Mouse (Mus musculus): ENCODE data around the gene Slc30a9. TPM values are rescaled to one million over a fixed set of nuclear protein-coding genes. Genes with fewer than 3 reads are reported as not detected.

The Slc30a9 gene
- polyA plus RNA-seq, 1 experiment = 14.2 TPM

GRCm38 (mm10) chr5:67311811-67312521 lies 5.2 kb downstream of the Slc30a9 start:
- Histone ChIP-seq H3K36me3 (ENCODE audit: control insufficient read depth, insufficient read depth, low read length) (no peaks in the 10 kb centered on the region), H3K4me3 (ENCODE audit: extremely low read depth, insufficient read depth, insufficient read length) (no peak overlapping the region), H3K27me3 (ENCODE audit: control insufficient read depth, insufficient read depth, low read length) (no peaks in the 10 kb centered on the region), H3K4me1 (ENCODE audit: control insufficient read depth, insufficient read depth, insufficient read length) (peaks cover 3% of the 10 kb centered on the region; the same call in 1 of the 2 replicates), H3K27ac (ENCODE audit: insufficient read depth, low read length) (no peak overlapping the region)
- 81% methylated on average over 3 of the region's 3 CpGs for WGBS
- no peak for TF ChIP-seq CTCF (IDR thresholded peaks at IDR 0.05; ENCODE audit: extremely low read depth, insufficient read depth, insufficient read length, insufficient replicate concordance)
- TF ChIP-seq POLR2A (IDR thresholded peaks at IDR 0.05; ENCODE audit: low read depth, low read length) = no peak
- DNase-seq (ENCODE audit: low read depth in 1 of 2, low spot score in 2 of 2) = no peak

GRCm38 (mm10) chr5:67312522-67312851 lies 5.7 kb downstream of the Slc30a9 start:
- Histone ChIP-seq H3K27me3 (ENCODE audit: control insufficient read depth, insufficient read depth, low read length) (no peaks in the 10 kb centered on the region), H3K27ac (ENCODE audit: insufficient read depth, low read length) (no peak overlapping the region), H3K4me1 (ENCODE audit: control insufficient read depth, insufficient read depth, insufficient read length) (peaks cover 3% of the 10 kb centered on the region; the same call in 1 of the 2 replicates), H3K4me3 (ENCODE audit: extremely low read depth, insufficient read depth, insufficient read length) (no peak overlapping the region), H3K36me3 (ENCODE audit: control insufficient read depth, insufficient read depth, low read length) (peaks cover 1% of the 10 kb centered on the region)
- no peak for DNase-seq (ENCODE audit: low read depth in 1 of 2, low spot score in 2 of 2)
- whole genome bisulfite sequencing = 92% methylated on average over 3 of the region's 3 CpGs
- no peak for TF ChIP-seq POLR2A (IDR thresholded peaks at IDR 0.05; ENCODE audit: low read depth, low read length)

GRCm38 (mm10) chr5:67321656-67322268 lies 15.0 kb downstream of the Slc30a9 start:
- DNase-seq (ENCODE audit: low read depth in 1 of 2, low spot score in 2 of 2) = no peak

GRCm38 (mm10) chr5:67324032-67324431 lies 17.3 kb downstream of the Slc30a9 start:
- H3K4me1 ChIP-seq (ENCODE audit: control insufficient read depth, insufficient read depth, insufficient read length) = no peaks in the 10 kb centered on the region
- peaks cover 3% of the 10 kb centered on the region; the same call in 1 of the 2 replicates for H3K36me3 ChIP-seq (ENCODE audit: control insufficient read depth, insufficient read depth, low read length)
- H3K27ac ChIP-seq (ENCODE audit: insufficient read depth, low read length) = no peak overlapping the region
- TF ChIP-seq POLR2A (IDR thresholded peaks at IDR 0.05; ENCODE audit: low read depth, low read length) (no peak), CTCF (IDR thresholded peaks at IDR 0.05; ENCODE audit: extremely low read depth, insufficient read depth, insufficient read length, insufficient replicate concordance) (no peak)
- DNase-seq (ENCODE audit: low read depth in 1 of 2, low spot score in 2 of 2) = no peak
- no peaks in the 10 kb centered on the region for H3K27me3 ChIP-seq (ENCODE audit: control insufficient read depth, insufficient read depth, low read length)
- 86% methylated on average over 1 of the region's 1 CpGs for WGBS
- no peak overlapping the region for H3K4me3 ChIP-seq (ENCODE audit: extremely low read depth, insufficient read depth, insufficient read length)

More at GRCm38 (mm10) chr5:67321656-67322268, 15.0 kb downstream of the Slc30a9 start:
- peaks cover 10% of the 10 kb centered on the region for H3K36me3 ChIP-seq (ENCODE audit: control insufficient read depth, insufficient read depth, low read length)
- H3K27ac ChIP-seq (ENCODE audit: insufficient read depth, low read length) = no peak overlapping the region
- 94% methylated on average over 17 of the region's 17 CpGs for WGBS
- no peaks in the 10 kb centered on the region for H3K4me1 ChIP-seq (ENCODE audit: control insufficient read depth, insufficient read depth, insufficient read length)
- H3K27me3 ChIP-seq (ENCODE audit: control insufficient read depth, insufficient read depth, low read length) = no peaks in the 10 kb centered on the region
- TF ChIP-seq CTCF (IDR thresholded peaks at IDR 0.05; ENCODE audit: extremely low read depth, insufficient read depth, insufficient read length, insufficient replicate concordance) = no peak
- no peak for TF ChIP-seq POLR2A (IDR thresholded peaks at IDR 0.05; ENCODE audit: low read depth, low read length)
- no peak overlapping the region for H3K4me3 ChIP-seq (ENCODE audit: extremely low read depth, insufficient read depth, insufficient read length)

- DNase-seq (ENCODE audit: low read depth in 1 of 2, low spot score in 2 of 2) = no peak
- H3K36me3 ChIP-seq (ENCODE audit: control insufficient read depth, insufficient read depth, low read length) = peaks cover 18% of the 10 kb centered on the region
- 91% methylated on average over 6 of the region's 6 CpGs for WGBS
Observed at GRCm38 (mm10) chr5:67340811-67341210, 34.1 kb downstream of the Slc30a9 start.

GRCm38 (mm10) chr5:67347060-67347459 lies 40.3 kb downstream of the Slc30a9 start:
- DNase-seq (ENCODE audit: low read depth in 1 of 2, low spot score in 2 of 2) = no peak

More at GRCm38 (mm10) chr5:67340811-67341210, 34.1 kb downstream of the Slc30a9 start:
- Histone ChIP-seq H3K27me3 (ENCODE audit: control insufficient read depth, insufficient read depth, low read length) (no peaks in the 10 kb centered on the region), H3K4me3 (ENCODE audit: extremely low read depth, insufficient read depth, insufficient read length) (no peak overlapping the region), H3K4me1 (ENCODE audit: control insufficient read depth, insufficient read depth, insufficient read length) (no peaks in the 10 kb centered on the region), H3K27ac (ENCODE audit: insufficient read depth, low read length) (no peak overlapping the region)
- TF ChIP-seq POLR2A (IDR thresholded peaks at IDR 0.05; ENCODE audit: low read depth, low read length) (no peak), CTCF (IDR thresholded peaks at IDR 0.05; ENCODE audit: extremely low read depth, insufficient read depth, insufficient read length, insufficient replicate concordance) (no peak)

GRCm38 (mm10) chr5:67348949-67349348 lies 42.2 kb downstream of the Slc30a9 start:
- no peak overlapping the region for H3K27ac ChIP-seq (ENCODE audit: insufficient read depth, low read length)
- no peaks in the 10 kb centered on the region for H3K27me3 ChIP-seq (ENCODE audit: control insufficient read depth, insufficient read depth, low read length)
- TF ChIP-seq POLR2A (IDR thresholded peaks at IDR 0.05; ENCODE audit: low read depth, low read length) (no peak), CTCF (IDR thresholded peaks at IDR 0.05; ENCODE audit: extremely low read depth, insufficient read depth, insufficient read length, insufficient replicate concordance) (no peak)
- no peak overlapping the region for H3K4me3 ChIP-seq (ENCODE audit: extremely low read depth, insufficient read depth, insufficient read length)
- H3K36me3 ChIP-seq (ENCODE audit: control insufficient read depth, insufficient read depth, low read length) = peaks cover 38% of the 10 kb centered on the region
- DNase-seq (ENCODE audit: low read depth in 1 of 2, low spot score in 2 of 2) = no peak
- WGBS = 87% methylated on average over 10 of the region's 10 CpGs
- no peaks in the 10 kb centered on the region for H3K4me1 ChIP-seq (ENCODE audit: control insufficient read depth, insufficient read depth, insufficient read length)

More at GRCm38 (mm10) chr5:67347060-67347459, 40.3 kb downstream of the Slc30a9 start:
- 98% methylated on average over 2 of the region's 2 CpGs for WGBS
- no peak overlapping the region for H3K27ac ChIP-seq (ENCODE audit: insufficient read depth, low read length)
- no peaks in the 10 kb centered on the region for H3K27me3 ChIP-seq (ENCODE audit: control insufficient read depth, insufficient read depth, low read length)
- TF ChIP-seq POLR2A (IDR thresholded peaks at IDR 0.05; ENCODE audit: low read depth, low read length) (no peak), CTCF (IDR thresholded peaks at IDR 0.05; ENCODE audit: extremely low read depth, insufficient read depth, insufficient read length, insufficient replicate concordance) (no peak)
- H3K4me1 ChIP-seq (ENCODE audit: control insufficient read depth, insufficient read depth, insufficient read length) = no peaks in the 10 kb centered on the region
- H3K4me3 ChIP-seq (ENCODE audit: extremely low read depth, insufficient read depth, insufficient read length) = no peak overlapping the region
- H3K36me3 ChIP-seq (ENCODE audit: control insufficient read depth, insufficient read depth, low read length) = peaks cover 37% of the 10 kb centered on the region
